Mouse (Mus musculus) spleen, adult 2 months (tissue): ENCODE measurements around the gene Nedd4. TPM values are rescaled to one million over a fixed set of nuclear protein-coding genes. Genes with fewer than 3 reads are reported as not detected.

Experiments
- DNase-seq, 2 experiments: peaks; one replicate each; pipeline versions ENCODE4 v3.0.0 to v3.0.0-alpha.2; 2012 to 2021; ENCODE audit warnings: low spot score in 2 of 2, low read depth in 1 of 2
- H3K27ac ChIP-seq: fragments of 200-500 bp; 2 replicates; pipeline ENCODE4 v1.5.1; 2012; ENCODE audit warnings: low read length, inconsistent platforms; ENCODE audit not compliant: insufficient read depth
- H3K27me3 ChIP-seq: fragments of 200-500 bp; 2 replicates; pipeline ENCODE4 v1.6.1; 2012; ENCODE audit warnings: mild to moderate bottlenecking, moderate library complexity, low read length, inconsistent platforms; ENCODE audit not compliant: control insufficient read depth, insufficient read depth
- H3K36me3 ChIP-seq: fragments of 200-500 bp; 2 replicates; pipeline ENCODE4 v1.6.1; 2012; ENCODE audit warnings: mild to moderate bottlenecking, low read length, inconsistent platforms; ENCODE audit not compliant: control insufficient read depth, insufficient read depth
- H3K4me1 ChIP-seq: fragments of 200-500 bp; 2 replicates; pipeline ENCODE4 v1.6.1; 2011; ENCODE audit warnings: inconsistent platforms; ENCODE audit not compliant: control insufficient read depth, insufficient read depth, insufficient read length
- H3K4me3 ChIP-seq: fragments of 200-500 bp; 2 replicates; pipeline ENCODE4 v1.5.1; 2011; ENCODE audit warnings: mild to moderate bottlenecking, inconsistent platforms; ENCODE audit not compliant: insufficient read depth, insufficient read length; ENCODE audit errors: extremely low read depth
- CTCF ChIP-seq: fragments of 200-500 bp; IDR thresholded peaks from 2 replicates; pipeline ENCODE4 v1.5.1; 2011; ENCODE audit warnings: mild to moderate bottlenecking, inconsistent platforms; ENCODE audit not compliant: insufficient read depth, insufficient read length, insufficient replicate concordance; ENCODE audit errors: extremely low read depth
- POLR2A ChIP-seq: fragments of 200-500 bp; IDR thresholded peaks from 2 replicates; pipeline ENCODE4 v1.6.1; 2011; ENCODE audit warnings: low read depth, low read length, inconsistent platforms
- WGBS: fragments of 180-500 bp; shearing (Covaris S2); methylation state at CpG from one replicate; pipeline ENCODE4 v1.1.7; 2018; 5-methylcytosine and 5-hydroxymethylcytosine counted together
- polyA plus RNA-seq: library from polyadenylated mRNA; depleted of rRNA; stranded (reverse); fragments of >200 nt; gene quantifications from 2 replicates; pipeline ENCODE4 v1.2.3, GENCODE M21; 2012

Gene Nedd4
- polyA plus RNA-seq, 1 experiment = 30.6 TPM

DNA sequence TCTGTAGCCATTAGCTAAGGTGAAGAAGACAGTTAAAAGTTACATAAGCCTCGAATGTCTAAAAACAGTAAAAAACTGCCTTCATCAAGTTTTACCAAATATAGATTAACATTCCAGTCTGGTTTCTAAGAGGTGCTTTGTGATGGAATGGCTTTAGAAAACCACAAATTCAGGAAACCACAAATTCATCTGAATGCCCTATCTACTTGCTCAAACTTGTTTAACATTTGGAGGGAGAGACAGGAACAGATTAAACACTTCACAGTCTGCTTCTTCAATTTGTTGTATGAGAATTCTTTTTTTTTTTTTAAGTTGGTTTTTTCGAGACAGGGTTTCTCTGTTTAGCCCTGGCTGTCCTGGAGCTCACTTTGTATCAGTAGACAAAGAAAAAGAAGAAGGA lies 12.4 kb upstream of the Nedd4 start:
- TF ChIP-seq CTCF = no peak
- TF ChIP-seq POLR2A = no peak
- Histone ChIP-seq H3K4me3 (no peak overlapping the region), H3K27me3 (no peaks in the 10 kb centered on the region; the same call in 1 of the 2 replicates)

GRCm38 (mm10) chr9:72652961-72653360 lies 9.2 kb upstream of the Nedd4 start:
- no peak for TF ChIP-seq POLR2A
- no peak for TF ChIP-seq CTCF
- Histone ChIP-seq H3K36me3 (no peaks in the 10 kb centered on the region), H3K4me1 (no peaks in the 10 kb centered on the region), H3K27ac (no peak overlapping the region), H3K4me3 (no peak overlapping the region), H3K27me3 (no peaks in the 10 kb centered on the region; the same call in 1 of the 2 replicates)
- DNase-seq = no peak
- 82% methylated on average over 8 of the region's 8 CpGs for WGBS

More for the DNA sequence above, 12.4 kb upstream of the Nedd4 start:
- H3K27ac ChIP-seq = no peak overlapping the region
- DNase-seq = no peak
- no peaks in the 10 kb centered on the region for H3K36me3 ChIP-seq
- 8% methylated on average over 2 of the region's 2 CpGs for WGBS
- no peaks in the 10 kb centered on the region for H3K4me1 ChIP-seq

DNA sequence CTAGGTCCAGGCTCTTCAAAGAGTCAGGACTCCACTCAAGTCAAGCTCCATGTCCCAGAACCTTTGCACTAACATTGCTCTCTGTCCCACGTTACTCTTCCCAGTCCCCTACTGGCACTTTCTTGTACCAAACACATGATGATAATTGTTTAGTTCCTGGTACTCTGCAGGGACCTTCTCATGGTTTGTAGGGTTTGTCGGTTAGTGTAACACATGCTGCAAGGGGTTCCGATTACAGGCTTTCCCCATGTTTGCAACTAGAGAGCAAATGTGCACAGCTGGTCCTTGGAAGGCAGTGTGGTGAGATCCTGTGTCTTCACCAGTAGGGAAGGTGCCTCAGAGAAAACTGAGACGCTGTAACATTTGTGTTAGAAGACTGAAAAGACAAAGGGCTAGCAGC lies 8.6 kb upstream of the Nedd4 start:
- Histone ChIP-seq H3K27me3 (no peaks in the 10 kb centered on the region; the same call in 1 of the 2 replicates), H3K36me3 (no peaks in the 10 kb centered on the region), H3K4me3 (no peak overlapping the region), H3K4me1 (no peaks in the 10 kb centered on the region), H3K27ac (no peak overlapping the region)
- no peak for DNase-seq
- TF ChIP-seq CTCF (no peak), POLR2A (no peak)
- 80% methylated on average over 4 of the region's 4 CpGs for WGBS

DNA sequence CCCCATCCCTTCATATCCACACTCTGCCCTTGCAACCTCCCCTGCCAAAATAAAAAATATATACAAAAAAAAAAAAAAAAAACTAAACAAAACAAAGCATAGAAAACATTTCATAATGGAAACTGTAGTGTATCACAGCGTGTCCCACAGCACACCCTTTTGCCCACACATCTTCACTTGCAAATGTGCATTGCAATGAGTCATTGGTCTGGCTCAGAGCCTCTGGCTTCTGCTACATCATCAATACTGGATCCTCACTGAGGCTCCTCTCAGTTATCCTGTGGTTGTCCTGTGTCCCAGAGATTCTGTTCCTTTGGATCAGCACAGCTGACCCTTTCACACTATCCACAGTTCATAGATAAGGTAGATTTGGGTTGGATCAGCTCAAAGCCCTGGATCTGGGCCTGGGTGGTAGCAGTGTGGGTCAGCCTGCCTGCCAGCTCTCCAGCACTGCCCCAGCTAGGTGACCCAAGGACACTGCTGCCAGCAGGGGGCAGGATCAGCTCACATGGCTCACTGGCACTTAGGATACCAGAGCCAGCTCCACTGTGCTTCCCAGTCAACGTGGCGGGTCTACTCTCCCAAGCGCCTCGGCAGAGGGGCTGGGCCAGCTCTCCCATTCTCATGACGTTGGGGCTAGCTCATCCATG lies 7.4 kb upstream of the Nedd4 start:
- H3K27ac ChIP-seq = no peak overlapping the region
- DNase-seq = peak in 1 of 2 experiments; percentile 73
- no peaks in the 10 kb centered on the region for H3K36me3 ChIP-seq
- WGBS = 61% methylated on average over 6 of the region's 6 CpGs
- no peaks in the 10 kb centered on the region; the same call in 1 of the 2 replicates for H3K27me3 ChIP-seq
- TF ChIP-seq POLR2A (no peak), CTCF (peak; percentile 83)
- H3K4me3 ChIP-seq = no peak overlapping the region
- H3K4me1 ChIP-seq = peaks cover 4% of the 10 kb centered on the region; the same call in 1 of the 2 replicates

GRCm38 (mm10) chr9:72655602-72656001 lies 6.5 kb upstream of the Nedd4 start:
- no peak for DNase-seq
- TF ChIP-seq POLR2A = no peak
- no peak for TF ChIP-seq CTCF
- Histone ChIP-seq H3K27ac (no peak overlapping the region), H3K4me1 (peaks cover 4% of the 10 kb centered on the region; the same call in 1 of the 2 replicates), H3K4me3 (no peak overlapping the region), H3K27me3 (no peaks in the 10 kb centered on the region; the same call in 1 of the 2 replicates), H3K36me3 (no peaks in the 10 kb centered on the region)
- WGBS = 75% methylated on average over 5 of the region's 5 CpGs

DNA sequence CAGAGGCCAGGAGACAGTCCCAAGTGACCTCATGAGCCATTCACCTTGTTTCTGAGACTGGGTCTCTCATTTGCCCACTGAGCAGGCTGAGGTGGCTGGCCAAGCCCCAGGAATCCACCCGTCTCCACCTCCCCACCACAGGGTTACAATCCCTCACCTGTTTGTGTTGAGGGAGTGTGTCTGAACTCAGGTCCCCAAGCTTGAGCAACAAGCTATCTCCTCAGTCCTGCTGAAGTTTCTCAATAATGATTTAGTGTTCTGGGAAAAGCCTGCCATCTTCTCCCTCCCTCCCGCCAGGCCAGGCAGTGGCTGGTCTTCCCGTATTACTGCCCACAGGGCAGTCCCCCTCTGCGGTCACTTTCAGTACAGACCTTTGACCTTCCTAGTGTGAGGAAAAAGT lies 5.7 kb upstream of the Nedd4 start:
- Histone ChIP-seq H3K4me3 (no peak overlapping the region), H3K27me3 (no peaks in the 10 kb centered on the region; the same call in 1 of the 2 replicates), H3K4me1 (peaks cover 6% of the 10 kb centered on the region; the same call in 1 of the 2 replicates), H3K27ac (no peak overlapping the region), H3K36me3 (no peaks in the 10 kb centered on the region)
- 76% methylated on average over 4 of the region's 4 CpGs for WGBS
- TF ChIP-seq CTCF (no peak), POLR2A (no peak)
- no peak for DNase-seq

DNA sequence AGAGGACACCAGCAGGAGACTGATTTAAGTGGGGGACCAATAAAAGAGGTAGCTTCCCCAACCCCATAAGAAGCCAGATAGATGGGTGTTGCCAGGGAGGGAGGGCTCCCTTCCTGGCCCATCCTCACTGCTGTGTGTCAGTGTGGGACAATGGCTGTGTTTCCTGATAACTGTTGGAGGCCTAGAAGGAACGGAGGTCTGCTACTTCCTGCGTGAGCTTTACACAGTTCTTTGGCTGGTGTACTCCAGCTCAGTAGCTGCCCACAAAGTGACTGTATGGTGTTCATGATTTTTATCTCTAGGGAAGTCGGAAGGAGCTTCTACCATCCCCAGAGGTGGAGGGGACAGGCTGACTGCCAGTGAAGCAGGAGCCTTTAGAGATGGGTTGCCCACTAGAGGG lies 5.2 kb upstream of the Nedd4 start:
- H3K4me3 ChIP-seq = no peak overlapping the region
- 34% methylated on average over 3 of the region's 3 CpGs for WGBS
- no peaks in the 10 kb centered on the region for H3K36me3 ChIP-seq
- H3K4me1 ChIP-seq = peaks cover 6% of the 10 kb centered on the region; the same call in 1 of the 2 replicates
- no peak for DNase-seq
- no peaks in the 10 kb centered on the region; the same call in 1 of the 2 replicates for H3K27me3 ChIP-seq
- no peak overlapping the region for H3K27ac ChIP-seq
- TF ChIP-seq CTCF = no peak
- TF ChIP-seq POLR2A = no peak
